Mouse (Mus musculus) monocyte, adult 2 months (primary cell): ENCODE measurements around the gene Gm10413.
"Not testable (repeated sequence)": the region's sequence is repeated elsewhere in the genome, so short reads cannot be mapped to it uniquely, and the experiment has no call there.

Experiments
- DNase-seq, 2 experiments: peaks; one replicate each; pipeline ENCODE4 v3.0.0; 2022; ENCODE audit warnings: low spot score in 2 of 2, low read depth in 1 of 2

The Gm10413 gene

GRCm38 (mm10) chr14:3394793-3395192, at the start of gene Gm10413:
Gene Gm10413 (plus strand): TSS chr14:3395093.
- DNase-seq: not testable (repeated sequence)

GRCm38 (mm10) chr14:3412314-3412713, 17.4 kb downstream of the Gm10413 start, which contains the start of gene Gm10409:
Gene Gm10409 (plus strand): TSS chr14:3412614.
- not testable (repeated sequence) for DNase-seq

- not testable (repeated sequence) for DNase-seq
Observed at GRCm38 (mm10) chr14:3427803-3428202, 32.9 kb downstream of the Gm10413 start, which contains the start of gene Gm3005. Gene Gm3005 (plus strand): TSS chr14:3428103.

- not testable (repeated sequence) for DNase-seq
Observed at GRCm38 (mm10) chr14:3449079-3449478, 54.2 kb downstream of the Gm10413 start, which contains the start of gene Gm10408. Gene Gm10408 (plus strand): TSS chr14:3449379.
